Mouse (Mus musculus) heart, postnatal 10 days (tissue): ENCODE measurements at regions not wholly inside any gene's neighbourhood (a gene's known extent, or its start where the extent isn't known, plus 50 kb on each side); places are given as distances from the start of the nearest gene placed in this dataset.

Experiments used
- DNase-seq, 2 experiments: peaks; one replicate each; pipeline ENCODE4 v3.0.0; 2021
- intact Hi-C: fragments of 180-260 bp; cut with DNase I; formaldehyde crosslinking; loops from one replicate; pipeline ENCODE4 v1.15.1; 2025

DNA sequence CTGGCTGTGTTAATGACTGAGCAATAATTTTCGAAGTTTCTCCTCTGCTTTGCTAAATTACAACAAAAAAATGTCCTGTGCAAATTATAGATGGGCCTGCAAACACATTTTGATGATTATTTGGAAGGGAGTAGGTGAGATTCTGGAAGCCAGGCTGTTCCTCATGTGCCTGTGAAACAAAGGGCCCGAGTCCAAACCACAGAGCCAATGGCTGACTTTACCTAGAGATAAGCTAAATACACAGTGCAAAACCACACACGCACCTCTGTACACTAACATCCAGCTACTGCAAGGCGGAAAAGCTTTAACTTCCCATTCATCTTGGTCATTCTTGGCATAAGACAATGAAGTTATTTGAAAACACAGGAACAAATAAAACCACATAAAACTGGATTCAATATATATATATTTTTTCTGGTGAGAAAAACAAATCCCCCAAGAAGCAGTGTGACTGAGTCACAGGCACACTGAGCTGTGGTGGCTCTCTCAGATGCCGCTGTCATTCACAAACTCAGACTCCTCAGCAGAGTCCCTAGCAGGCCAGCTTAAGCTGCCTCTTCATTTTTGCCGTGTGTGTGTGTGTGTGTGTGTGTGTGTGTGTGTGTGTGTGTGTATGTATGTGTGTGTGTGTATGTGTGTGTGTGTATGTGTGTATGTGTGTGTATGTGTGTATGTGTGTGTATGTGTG, 312.8 kb downstream of the Etnk1 start:
- intact Hi-C loops = no loop called here
- no peak for DNase-seq

DNA sequence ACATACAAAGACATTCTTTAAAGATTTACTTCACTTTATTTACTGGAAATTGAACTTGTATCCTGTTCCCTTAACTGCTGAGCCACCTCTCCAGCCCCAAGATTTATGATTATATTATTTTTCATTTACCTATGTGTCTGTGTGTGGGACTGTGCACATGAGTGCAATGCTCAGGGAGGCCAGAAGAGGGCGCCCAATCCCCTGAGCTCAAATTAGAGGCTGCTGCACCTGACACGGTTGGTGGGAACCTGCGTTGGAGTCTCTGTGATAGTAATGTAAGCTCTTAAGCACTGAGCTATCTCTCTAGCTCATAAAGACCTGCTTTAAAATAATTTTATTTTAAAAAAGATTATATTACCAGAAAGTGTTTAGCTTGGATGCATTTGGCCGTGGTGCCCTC, 315.3 kb downstream of the Etnk1 start:
- intact Hi-C loops = no loop called here
- DNase-seq = no peak

DNA sequence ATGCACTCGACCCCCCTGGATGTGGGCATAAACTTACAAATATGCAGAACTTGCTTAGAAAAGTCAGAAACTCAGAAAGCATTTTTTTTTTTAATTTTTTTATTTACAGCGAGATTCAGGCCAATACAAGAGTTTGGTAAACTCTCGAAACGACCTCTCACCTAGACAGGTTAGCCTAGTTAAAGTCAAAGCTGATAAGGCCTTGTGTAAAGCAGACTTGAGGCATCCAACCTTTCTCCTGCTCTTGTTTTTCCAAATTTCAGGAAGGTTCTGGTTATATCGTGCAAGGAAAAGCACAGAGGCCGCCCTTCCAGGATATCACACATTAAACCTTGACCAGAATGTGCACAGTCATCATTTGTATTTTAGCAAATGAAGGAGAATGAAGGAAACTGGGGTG, 315.8 kb downstream of the Etnk1 start:
- DNase-seq = no peak
- intact Hi-C loops = no loop called here

DNA sequence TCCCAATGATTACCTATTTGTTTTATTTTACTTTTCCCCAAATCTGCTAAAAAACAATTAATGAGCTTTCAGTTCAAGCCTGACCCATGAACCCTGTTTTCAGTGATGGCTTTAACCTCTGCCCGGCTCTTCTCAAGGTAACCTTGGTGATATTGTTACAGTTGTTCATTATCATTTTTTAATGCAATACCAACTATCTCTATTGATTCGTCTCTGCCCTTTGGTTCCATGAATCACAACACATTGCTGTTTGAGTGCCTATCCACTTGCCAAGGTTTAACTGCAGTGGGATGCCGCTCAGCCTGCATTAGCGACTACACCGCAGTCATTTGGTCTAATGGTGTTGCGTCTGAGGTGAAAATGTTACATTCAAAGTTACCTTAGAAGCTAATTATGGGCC, 317.9 kb downstream of the Etnk1 start:
- DNase-seq = no peak

DNA sequence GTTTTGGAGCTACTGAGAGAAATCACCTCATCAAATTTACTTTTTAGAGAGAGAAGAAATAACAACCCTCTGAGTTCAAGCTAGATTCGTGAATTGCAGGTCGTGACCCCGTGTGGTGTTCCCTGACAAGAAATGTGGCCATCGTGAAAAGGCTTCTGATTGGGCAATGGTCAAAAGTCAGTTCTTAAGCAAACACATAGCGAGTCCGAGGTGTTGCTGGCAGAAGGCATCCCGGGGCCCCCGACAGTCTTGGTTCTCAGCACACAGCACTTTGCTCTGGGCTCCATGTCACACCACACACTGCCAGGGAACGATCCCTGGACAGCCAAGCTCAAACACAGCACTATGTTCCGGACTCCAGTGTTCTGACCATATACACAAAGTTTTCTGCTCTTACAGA, 320.0 kb downstream of the Etnk1 start:
- intact Hi-C loops = no loop called here
- no peak for DNase-seq

More for the DNA sequence above, 317.9 kb downstream of the Etnk1 start:
- intact Hi-C loops = no loop called here

DNA sequence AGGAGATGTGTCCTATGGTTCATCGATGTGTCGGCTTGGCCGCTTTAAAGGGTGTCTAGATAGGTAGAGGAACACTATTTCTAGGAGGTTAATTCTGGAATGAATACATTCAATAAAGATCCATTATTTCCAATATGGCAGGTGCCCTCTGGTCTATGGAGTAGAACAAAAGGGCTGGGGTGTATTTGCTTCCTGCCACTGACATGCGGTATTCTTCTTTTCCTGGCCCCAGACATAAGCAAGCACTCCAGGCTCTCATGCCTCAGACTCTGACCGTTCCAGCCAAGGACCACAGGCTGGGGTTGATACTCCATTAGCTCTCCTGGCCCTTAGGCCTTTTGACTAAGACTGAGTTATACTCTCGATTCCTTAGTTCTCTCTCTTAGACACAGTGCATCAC, 323.0 kb downstream of the Etnk1 start:
- no peak for DNase-seq
- intact Hi-C loops = no loop called here

DNA sequence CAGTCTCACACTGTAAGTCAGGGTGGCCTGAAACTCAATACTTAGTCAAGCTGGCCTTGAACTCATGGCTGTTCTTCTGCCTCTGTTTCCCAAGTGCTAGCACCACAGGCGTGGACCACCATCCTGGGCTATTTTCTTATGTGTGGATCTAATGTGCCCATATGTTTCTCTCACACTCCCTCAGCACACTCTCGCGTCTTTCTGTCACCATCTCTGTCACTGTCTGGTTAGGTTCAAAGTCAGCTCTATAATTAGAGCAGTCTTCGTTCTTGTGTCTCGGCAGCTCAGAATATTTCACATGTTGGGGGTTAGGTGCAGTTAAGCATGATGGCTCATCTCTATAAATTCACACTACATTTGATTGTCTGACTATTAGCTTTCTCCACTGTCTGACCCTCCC, 324.4 kb downstream of the Etnk1 start:
- no peak for DNase-seq
- intact Hi-C loops = no loop called here

DNA sequence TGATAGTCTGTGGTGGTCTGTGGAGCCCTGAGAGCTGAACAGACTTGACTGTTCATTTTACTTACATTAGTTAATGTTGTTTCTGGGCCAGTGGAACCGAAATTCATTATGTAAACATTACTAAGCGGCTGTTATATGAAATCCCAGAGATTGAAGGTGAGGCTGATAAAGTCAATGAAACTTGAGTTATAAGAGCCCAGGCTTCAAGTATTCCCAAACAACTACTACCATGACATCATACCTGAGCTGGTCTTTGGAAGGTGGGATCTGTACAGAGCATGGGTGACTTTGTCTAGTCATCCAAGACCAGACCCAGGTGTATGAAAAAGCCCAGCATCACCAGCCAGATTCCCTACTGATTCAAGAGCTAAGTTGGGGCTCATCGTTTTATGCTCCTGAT, 326.5 kb downstream of the Etnk1 start:
- no peak for DNase-seq
- intact Hi-C loops = no loop called here

DNA sequence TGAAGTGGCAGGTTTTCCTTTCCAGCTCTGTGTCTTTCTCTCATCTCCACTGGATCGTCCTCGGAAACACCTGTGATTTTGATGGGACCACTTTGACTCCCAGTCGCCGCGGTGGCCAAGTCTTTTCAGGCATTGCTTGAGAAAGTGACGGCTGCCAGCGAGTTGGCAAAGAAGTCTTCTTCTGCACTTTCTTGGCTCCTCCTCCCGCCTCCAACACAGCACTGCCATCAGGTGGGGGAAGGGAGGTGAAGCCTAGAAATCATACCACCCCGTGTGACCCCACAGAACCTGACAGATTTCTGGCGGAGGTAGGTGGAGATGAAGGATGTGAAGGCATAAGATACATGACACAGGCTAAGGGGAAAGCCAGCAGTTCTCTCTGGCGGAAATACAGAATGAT, 327.3 kb downstream of the Etnk1 start:
- intact Hi-C loops = no loop called here
- no peak for DNase-seq

DNA sequence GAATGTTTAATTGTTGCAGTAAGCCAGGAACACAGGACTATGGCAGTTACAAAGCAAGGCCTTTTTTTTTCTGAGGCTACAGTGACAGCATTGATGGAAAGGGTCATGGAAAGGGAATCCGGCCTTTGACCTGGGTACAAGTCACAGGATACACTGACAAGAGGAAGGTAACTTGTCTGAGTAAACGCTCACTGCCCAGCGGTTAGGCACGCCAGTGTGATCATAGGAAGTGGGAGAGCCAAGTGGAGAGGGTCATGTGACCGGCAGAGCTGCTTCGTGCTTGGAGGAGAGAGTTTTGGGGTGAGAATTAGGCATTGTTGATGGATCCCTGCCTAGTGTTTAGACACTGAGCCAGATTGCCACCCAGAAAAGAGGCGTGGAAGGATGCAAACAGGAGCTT, 327.9 kb downstream of the Etnk1 start:
- intact Hi-C loops = no loop called here

DNA sequence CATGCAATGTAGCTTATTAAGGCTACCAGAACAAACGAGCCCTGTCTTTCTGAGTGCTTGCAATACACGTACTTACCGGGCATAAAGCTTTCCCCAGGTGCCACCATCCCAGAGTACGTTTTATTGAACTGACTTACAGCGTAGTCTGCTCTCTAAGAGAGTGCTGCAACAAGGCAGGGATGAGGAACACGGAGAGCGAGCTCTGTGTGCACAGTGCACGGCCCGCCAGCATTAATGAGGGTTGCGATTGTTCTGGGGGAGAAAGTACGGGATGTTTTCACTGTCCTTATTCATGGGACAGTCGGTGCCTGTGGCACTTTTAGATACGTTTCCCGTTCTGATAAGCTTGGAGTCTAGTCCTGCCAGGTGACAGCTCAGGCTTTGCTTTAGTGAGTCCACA, 331.7 kb downstream of the Etnk1 start:
- intact Hi-C loops = no loop called here

More for the DNA sequence above, 327.9 kb downstream of the Etnk1 start:
- DNase-seq = no peak

DNA sequence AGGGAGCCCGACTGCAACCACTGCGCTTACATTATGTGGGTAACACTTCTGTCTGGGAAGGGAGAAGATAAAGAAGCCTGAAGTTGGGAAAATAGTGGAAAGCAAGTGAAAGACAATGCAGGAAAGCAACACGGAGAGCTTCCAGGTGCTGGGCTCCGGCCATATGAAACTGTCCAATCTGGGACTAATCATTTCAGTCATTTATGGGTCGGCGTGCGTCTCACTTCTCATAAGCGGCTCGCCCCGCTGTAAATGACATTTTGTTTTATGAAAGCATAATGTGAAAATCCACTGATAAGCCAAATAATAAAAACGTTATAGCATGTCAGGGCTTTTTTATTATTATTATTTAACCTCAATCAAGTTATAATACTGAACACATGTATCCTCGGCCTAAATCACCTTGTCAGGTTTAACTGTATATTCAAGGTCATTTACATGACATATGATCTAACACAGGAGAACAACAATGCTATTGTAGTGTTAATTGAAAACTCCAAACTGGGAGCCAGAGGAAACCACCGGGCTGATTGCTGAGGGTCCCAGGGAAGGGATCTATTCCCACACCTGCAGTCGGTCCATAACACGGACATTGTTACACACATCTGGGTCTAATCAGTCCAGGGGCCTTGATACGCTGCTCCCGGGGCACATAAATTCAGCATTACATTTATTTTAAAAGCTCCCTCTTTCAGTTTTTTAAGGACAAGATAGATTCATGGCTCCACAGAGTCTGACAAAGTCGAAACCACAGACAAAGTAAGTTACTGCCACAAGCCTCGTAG, 332.4 kb downstream of the Etnk1 start:
- intact Hi-C loops = no loop called here
- DNase-seq = no peak

More for the DNA sequence above, 331.7 kb downstream of the Etnk1 start:
- DNase-seq = no peak

DNA sequence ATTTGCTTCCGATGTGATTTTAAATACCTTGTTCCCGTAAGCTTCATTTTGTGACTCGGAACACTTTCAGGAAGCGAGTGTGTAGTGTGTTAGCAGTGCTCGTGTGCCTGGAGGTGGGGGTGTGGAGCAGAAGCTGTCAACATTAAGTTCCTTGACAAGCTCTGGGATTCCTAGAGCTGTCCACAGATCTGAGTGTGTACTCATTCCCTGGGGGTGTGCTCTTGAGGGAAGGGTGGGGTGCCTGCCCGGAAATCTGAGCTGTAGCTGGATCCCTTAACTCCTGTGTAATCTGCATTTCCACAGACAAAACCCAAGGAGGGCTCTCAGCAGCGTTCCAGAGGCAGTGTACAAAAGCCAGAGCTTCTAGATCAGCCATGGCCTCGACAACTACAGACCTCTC, 335.8 kb downstream of the Etnk1 start:
- intact Hi-C loops = no loop called here
- no peak for DNase-seq

DNA sequence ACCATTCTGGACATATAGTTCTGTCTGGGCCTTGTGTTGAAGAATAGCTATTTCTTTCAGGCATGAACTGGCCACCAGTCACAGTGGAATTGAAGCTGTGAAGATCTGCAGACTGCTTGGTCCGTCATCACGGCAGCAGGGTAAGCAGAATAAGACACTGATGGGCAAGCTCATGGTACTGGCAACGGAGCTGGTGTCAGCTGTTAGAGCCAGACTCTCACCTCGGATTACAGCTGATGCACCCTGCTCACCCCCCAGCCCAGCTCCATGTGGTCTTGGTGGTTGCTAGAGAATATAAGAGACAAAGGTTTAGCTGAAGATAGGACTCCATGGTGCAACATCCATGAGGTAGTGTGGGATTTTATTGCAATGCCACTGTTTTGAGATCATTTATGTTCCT, 336.9 kb downstream of the Etnk1 start:
- DNase-seq = no peak
- intact Hi-C loops = no loop called here

DNA sequence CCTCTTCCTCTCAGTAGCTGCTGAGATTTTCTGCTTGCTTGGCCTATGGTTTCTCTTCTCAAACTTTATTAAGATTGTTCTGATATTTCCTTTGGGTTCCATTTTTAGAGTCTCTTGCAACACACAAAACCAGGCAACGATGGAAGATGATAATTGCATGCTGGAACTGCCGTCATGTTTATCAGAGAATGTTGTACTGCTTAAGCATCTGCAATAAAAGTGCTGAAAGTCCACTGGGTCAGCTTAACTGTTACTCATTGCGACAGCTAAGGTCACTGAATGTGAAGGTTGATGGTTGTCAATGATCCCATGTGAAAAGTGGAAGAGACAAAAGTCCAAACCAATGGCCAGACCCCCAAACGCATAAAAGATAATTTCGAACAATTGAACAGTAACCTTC, 346.4 kb downstream of the Etnk1 start:
- intact Hi-C loops = no loop called here

DNA sequence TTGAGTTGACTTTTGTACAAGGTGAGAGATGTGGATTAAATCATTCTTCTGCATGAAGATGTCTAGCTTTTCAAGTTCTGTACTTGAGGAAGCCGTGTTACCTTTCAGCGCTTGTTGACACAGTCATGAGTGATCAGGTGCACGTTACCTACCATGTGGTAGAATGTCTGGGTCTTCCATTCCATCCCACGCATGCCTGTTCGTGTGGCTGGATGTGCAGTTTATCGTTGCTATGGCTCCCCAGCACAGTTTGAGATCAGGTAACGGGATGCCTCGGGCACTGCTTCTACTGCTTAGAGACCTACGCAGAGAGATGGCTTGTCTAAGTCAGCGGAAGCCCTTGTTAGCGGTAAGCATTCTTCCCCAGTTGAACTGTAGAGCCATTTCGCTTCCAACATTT, 348.1 kb downstream of the Etnk1 start:
- no peak for DNase-seq
- intact Hi-C loops = no loop called here

More for the DNA sequence above, 346.4 kb downstream of the Etnk1 start:
- no peak for DNase-seq

DNA sequence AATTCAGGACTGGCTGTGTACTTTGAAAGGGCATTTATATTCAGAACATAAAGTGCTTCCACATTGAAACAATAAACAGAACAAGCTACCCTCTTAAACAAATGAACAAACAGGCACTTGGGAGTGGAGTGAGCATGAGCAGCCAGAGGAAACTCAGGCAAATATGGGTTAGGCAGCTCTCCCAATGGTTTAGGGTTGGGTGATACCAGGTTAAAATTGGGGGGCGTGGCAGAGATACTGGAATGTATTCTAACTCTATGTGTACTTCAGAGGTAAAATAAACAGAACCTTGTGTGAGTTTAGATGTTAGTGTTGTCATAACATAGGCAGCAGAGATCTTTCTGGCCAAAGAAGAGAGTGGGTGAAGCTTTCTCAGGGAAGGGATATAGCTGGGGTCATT, 349.7 kb downstream of the Etnk1 start:
- intact Hi-C loops = no loop called here
- no peak for DNase-seq

DNA sequence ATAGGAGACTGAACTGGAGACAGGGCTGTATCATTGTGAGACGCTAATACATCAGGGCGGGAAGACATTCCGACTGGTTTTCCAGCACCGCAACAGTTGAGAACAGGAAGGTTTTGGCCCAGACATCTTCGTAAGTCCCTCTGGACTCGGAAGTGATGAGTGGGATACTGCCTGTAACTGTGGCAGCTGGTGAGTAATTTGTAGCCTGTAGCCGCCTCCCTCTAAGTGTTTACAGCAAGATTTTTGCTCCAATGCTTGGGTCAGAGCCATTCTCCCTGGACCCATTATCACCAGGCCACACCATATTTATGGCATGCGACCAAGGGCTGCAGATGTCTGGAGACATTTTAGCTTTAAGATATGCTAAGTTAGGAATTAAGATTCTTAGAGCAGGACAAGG, 351.5 kb downstream of the Etnk1 start:
- DNase-seq = peak; percentile 50 to 56
- intact Hi-C loops = no loop called here

DNA sequence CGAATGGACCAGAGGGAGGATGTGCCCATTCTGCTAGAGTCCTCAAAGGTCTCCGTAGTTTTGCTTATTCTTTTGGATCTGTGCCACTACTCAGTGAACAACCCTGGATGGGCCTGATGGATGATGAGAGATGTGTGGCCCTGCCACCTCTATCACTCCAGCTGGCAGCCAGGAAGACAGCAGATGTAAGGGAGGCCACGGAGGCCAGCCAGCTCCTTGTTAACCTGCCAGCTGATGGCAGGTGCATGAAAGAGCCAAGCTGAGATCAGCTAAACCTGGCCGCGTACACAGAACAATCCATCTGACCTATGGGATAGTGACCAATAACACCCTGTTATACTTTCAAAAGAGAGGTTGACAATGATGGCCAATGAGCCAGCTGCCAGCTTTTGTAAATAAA, 352.6 kb downstream of the Etnk1 start:
- intact Hi-C loops = no loop called here
- no peak for DNase-seq

DNA sequence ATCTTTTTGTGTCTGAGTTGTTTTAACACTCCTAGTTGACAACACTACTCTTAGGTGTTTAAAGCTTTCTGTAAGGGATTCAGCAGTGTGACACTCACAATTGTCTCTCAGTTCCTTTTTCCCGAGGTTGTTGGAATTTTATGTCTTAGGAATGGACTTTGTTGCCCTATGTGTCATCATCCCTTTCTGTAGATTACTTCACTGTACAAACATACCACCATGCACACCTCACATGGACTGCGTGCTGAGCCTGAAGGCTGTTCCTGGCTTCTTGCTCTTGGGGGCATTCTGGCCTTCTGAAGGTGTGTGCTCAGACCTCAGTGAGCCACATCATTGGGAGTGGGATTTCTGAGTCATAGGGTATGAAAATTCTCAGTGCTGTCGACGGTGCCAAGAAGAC, 358.1 kb downstream of the Etnk1 start:
- intact Hi-C loops = no loop called here
- no peak for DNase-seq

DNA sequence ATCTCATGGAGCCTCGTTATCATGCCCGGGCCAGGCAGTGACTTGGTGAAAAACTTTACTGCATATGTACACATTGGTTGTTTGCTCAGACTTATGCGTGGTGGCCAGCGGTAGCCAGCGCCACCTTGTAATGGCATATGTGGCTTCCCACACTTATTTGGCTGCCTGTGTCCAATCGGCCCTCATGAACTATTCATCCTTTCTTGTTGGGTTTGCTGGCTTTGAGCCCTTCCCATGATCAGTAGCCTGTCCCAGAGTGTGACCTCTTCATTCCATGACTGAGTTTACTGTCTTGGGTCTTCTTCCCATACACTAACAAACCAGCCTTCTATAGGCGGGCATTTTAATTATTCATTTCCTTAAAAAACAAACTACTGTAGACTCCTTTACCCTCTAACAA, 361.9 kb downstream of the Etnk1 start:
- intact Hi-C loops = no loop called here
- no peak for DNase-seq

DNA sequence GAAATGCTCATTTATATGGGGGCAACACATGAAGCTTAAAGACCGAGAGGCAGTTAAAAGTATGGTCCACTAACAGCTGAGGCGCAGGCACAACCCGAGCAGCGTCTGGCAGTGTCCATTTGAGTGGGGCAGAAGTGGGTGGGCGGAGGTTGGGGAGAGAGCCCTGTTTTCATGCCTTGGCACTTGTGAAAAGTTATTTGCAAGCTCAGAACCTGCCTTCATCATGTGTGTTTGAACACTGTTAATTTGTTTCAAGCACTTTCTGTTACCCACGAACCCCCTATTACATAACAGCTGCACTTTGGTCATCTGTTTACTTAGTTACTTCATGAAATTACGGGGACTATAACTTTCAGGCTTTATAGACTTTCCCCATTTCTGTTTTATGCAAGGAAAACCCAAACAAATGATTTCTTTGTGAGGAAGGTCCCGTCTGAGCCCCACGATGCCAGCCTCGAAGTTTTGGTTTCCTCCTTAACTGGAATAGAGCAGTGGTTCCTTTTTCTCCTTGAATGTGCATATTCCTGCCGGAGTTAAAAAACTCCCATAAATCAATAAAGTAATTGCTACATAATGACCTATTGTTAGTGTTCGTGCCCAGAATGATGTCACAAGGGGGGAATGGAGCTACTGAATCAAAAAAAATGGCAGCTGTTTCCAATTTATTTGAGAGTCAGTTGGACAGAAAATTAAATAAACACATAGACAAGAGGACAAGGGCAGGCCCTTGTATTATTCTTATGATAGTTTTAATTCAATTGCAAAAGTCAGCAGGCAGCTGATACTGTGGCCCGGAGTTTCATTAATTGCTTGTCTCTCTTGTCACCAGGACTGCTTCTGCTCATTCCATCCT, 363.6 kb downstream of the Etnk1 start:
- peak; percentile 45 to 48 for DNase-seq
- intact Hi-C loops = no loop called here
